Mouse (Mus musculus) liver, embryonic 14 days (tissue): ENCODE measurements around the gene Scgn. TPM values are rescaled to one million over a fixed set of nuclear protein-coding genes. Genes with fewer than 3 reads are reported as not detected.

Experiments
- polyA plus RNA-seq: library from polyadenylated mRNA; depleted of rRNA; stranded (reverse); fragments of >200 nt; gene quantifications from 2 replicates; pipeline ENCODE4 v1.2.3, GENCODE M21; 2012; rRNA removed

Gene Scgn
- polyA plus RNA-seq: not detected in 2 replicates

DNA sequence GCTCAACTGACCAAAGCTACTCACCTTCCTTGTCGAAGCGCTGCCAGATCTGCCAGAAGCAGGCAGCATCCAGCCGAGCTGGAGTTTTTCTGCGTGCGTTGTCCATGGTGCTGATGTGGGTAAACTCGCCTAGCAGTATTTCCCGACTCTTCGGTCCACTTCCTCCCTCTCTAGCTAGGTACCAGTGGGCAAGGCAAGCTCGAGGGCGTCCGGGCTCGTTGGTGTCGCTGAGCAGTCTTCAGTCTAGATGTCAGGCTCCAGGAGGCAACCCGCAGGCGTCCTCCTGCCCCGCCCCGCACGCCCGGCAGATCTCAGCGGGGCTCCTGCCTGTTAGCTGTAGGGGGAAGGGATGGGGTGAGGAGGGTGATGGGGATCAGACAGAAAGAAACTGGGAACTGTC, at the start of gene Scgn:
Gene Scgn (minus strand): TSS at position 287 of the 400 bp plus-strand sequence.

GRCm38 (mm10) chr13:23934211-23934520, 56.8 kb downstream of the Scgn start, which contains the start of gene Hist1h2aa:
Gene Hist1h2aa (plus strand): TSS chr13:23934462.

DNA sequence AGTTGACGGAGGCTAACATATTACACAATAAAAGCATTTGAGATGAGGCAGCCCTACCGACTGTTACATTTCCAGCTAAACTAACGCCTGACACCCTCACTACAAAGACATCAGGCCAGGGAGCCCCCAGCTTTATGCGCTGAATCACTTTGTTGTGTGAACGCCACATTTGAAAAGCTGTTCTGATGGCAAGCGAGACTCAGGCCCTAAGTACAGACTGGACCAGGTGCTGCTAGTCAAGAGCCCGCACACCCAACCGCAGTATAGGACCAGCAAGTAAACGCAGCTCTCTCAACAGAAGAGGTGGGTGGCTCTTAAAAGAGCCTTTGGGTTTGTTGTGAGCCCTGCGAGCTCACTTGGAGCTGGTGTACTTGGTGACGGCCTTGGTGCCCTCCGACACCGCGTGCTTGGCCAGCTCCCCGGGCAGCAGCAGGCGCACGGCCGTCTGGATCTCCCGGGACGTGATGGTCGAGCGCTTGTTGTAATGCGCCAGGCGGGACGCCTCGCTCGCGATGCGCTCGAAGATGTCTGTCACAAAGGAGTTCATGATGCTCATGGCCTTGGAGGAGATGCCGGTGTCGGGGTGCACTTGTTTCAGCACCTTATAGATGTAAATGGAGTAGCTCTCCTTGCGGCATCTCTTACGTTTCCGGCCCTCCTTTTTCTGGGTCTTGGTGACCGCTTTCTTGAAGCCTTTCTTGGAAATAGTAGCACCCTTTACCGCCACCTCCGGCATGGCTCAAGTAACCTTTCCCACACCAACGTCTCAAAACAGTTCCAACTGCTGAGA, 57.4 kb downstream of the Scgn start, which contains the start of gene Hist1h2ba:
Gene Hist1h2ba (minus strand): TSS at position 736 of the 790 bp plus-strand sequence.

DNA sequence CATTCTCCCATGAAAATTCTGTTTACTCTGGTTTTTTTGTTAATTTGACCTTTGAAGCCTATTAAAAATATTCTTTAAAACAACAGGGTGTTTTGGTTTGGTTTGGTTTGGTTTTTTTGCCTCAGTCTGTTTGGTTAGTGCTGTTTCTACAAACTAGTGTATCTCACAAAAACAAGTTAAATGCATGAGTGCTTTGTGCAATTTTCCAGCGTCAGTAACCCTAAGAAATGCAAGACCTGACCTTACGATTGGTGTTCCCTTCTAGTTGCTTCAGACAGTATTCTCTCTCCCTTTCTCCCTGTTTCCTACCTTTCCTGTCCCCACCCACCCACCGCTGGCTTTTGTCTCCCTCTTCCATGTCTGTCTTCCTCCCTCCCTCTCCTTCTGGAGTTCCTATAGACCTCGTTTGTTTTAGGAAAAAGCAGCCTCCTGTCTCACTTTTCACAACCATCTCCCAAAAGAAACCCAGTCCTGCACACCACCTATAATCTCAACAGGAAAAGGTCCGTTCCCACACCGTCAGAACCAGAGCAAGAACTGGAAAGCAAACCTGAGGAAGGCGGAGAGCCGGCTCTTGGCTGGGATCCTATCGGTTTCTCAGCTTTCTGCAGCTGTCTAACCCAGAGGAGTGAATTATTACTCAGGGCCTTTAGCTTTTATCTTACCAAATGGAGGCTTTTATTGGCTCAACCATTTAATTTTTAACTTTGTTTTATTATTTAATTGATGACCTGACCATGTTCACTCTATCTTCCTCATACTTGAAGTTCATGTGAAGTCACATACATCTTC, 76.4 kb downstream of the Scgn start, which contains the start of gene Slc17a4:
Gene Slc17a4 (minus strand): TSS at position 634 of the 792 bp plus-strand sequence.

Other genes starting within 250 kb of the Scgn start
- 38.4 and 43.0 TPM in 2 replicates for gene Hist1h3c, start 245.6 kb downstream of the Scgn start, polyA plus RNA-seq
- gene Hist1h2bb, start 244.5 kb downstream of the Scgn start, polyA plus RNA-seq: 15.4 and 18.8 TPM in 2 replicates
- 38.0 and 42.8 TPM in 2 replicates for gene Hist1h2ab, start 240.1 kb downstream of the Scgn start, polyA plus RNA-seq
- gene Hist1h3b, start 238.9 kb downstream of the Scgn start, polyA plus RNA-seq: 36.3 and 37.0 TPM in 2 replicates
- gene Hist1h4b, start 234.2 kb downstream of the Scgn start, polyA plus RNA-seq: 20.1 and 25.1 TPM in 2 replicates
- gene Hist1h4a, start 230.0 kb downstream of the Scgn start, polyA plus RNA-seq: 10.7 and 12.1 TPM in 2 replicates
- gene Hist1h3a, start 228.8 kb downstream of the Scgn start, polyA plus RNA-seq: 32.0 and 44.7 TPM in 2 replicates
- 13.8 and 15.6 TPM in 2 replicates for gene Hist1h1a, start 227.5 kb downstream of the Scgn start, polyA plus RNA-seq
- 0.01 and 0.02 TPM in 2 replicates for gene Trim38, start 221.3 kb downstream of the Scgn start, polyA plus RNA-seq
- gene Slc17a2, start 184.2 kb downstream of the Scgn start, polyA plus RNA-seq: 0.92 and 1.1 TPM in 2 replicates
- gene Slc17a3, start 151.8 kb downstream of the Scgn start, polyA plus RNA-seq: 2.9 and 3.4 TPM in 2 replicates
- gene Slc17a1, start 123.5 kb downstream of the Scgn start, polyA plus RNA-seq: 0.07 and 0.14 TPM in 2 replicates
- gene Slc17a4, start 76.2 kb downstream of the Scgn start, polyA plus RNA-seq: 0.03 and 0.05 TPM in 2 replicates
- gene Hist1h2ba, start 57.1 kb downstream of the Scgn start, polyA plus RNA-seq: not detected in 2 replicates
- not detected in 2 replicates for gene Hist1h2aa, start 56.8 kb downstream of the Scgn start, polyA plus RNA-seq